Mouse (Mus musculus): Measurements from ENCODE around the gene Tcf7l2.

DNA sequence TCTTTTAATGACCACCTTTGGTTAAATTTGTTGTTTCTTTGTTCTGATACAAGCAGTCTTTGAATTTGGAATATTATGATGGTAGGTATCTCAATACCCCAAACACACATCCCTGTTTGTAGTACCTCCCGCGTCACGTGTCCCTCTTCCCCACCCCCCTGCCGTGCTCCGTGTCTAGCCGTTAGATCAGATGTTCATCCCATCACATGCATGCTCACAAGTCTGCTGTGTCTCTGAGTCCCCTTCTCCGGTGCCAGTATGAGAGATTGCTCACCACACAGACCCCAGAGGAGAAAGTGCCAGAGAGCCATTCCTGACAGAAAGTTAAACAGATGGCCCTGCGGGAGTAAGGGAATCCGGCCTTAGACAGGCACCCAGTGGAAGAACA is 186.0 kb downstream of the Tcf7l2 start:
- TF ChIP-seq CTCF (IDR thresholded peaks at IDR 0.05; ENCODE audit: low read depth) (no peak), EP300 (optimal IDR thresholded peaks at IDR 0.05) (no peak)

All from stomach, postnatal 0 days (tissue).